Mouse (Mus musculus) midbrain, embryonic 12.5 days (tissue): ENCODE data around the gene Dctpp1. TPM values are rescaled to one million over a fixed set of nuclear protein-coding genes. Genes with fewer than 3 reads are reported as not detected.

Experiments
- ATAC-seq: fragments of 200-750 bp; cut with Nextera tagmentation; 2 replicates; pipeline ENCODE4 v1.8.0; 2017; ENCODE audit warnings: low read depth, moderate TSS enrichment, moderate library complexity; ENCODE audit not compliant: low FRiP score
- H3K27ac ChIP-seq: fragments of 300-500 bp; sonication (generic); replicated peaks from 2 replicates; pipeline ENCODE4 v1.5.1; 2016; ENCODE audit warnings: mild to moderate bottlenecking
- H3K27me3 ChIP-seq: fragments of 300-500 bp; sonication (generic); 2 replicates; pipeline ENCODE4 v1.6.1; 2016; ENCODE audit warnings: mild to moderate bottlenecking
- H3K36me3 ChIP-seq: fragments of 300-500 bp; sonication (generic); 2 replicates; pipeline ENCODE4 v1.6.1; 2016
- H3K4me1 ChIP-seq: fragments of 300-500 bp; sonication (generic); 2 replicates; pipeline ENCODE4 v1.6.1; 2016
- H3K4me2 ChIP-seq: fragments of 300-500 bp; sonication (generic); replicated peaks from 2 replicates; pipeline ENCODE4 v1.6.1; 2016; ENCODE audit warnings: mild to moderate bottlenecking, moderate library complexity
- H3K4me3 ChIP-seq: fragments of 300-500 bp; sonication (generic); 2 replicates; pipeline ENCODE4 v1.5.1; 2016; ENCODE audit warnings: mild to moderate bottlenecking
- H3K9ac ChIP-seq: fragments of 300-500 bp; sonication (generic); replicated peaks from 2 replicates; pipeline ENCODE4 v1.6.1; 2016; ENCODE audit warnings: mild to moderate bottlenecking, moderate library complexity
- H3K9me3 ChIP-seq: fragments of 300-500 bp; sonication (generic); 2 replicates; pipeline ENCODE4 v1.6.1; 2016; ENCODE audit warnings: mild to moderate bottlenecking
- WGBS: fragments of 180-500 bp; shearing (Covaris S2); methylation state at CpG from one replicate; pipeline ENCODE4 v1.1.7; 2016; 5-methylcytosine and 5-hydroxymethylcytosine counted together
- polyA plus RNA-seq: library from polyadenylated mRNA; unstranded; fragments of >200 nt; fragmentation: Nextera tagmentation; extraction: Ambion mirVana; gene quantifications from 2 replicates; pipeline ENCODE4 v1.2.1, GENCODE M21; 2016

Dctpp1 gene
- polyA plus RNA-seq, 1 experiment from 2014 or later = 174 TPM

GRCm38 (mm10) chr7:127213485-127213884 is 47.0 kb downstream of the Dctpp1 start:
- peaks cover 7% of the 10 kb centered on the region for H3K4me1 ChIP-seq
- no peak overlapping the region for H3K4me3 ChIP-seq
- 36% methylated on average over 7 of the region's 7 CpGs for WGBS
- H3K27ac ChIP-seq = no peak overlapping the region
- no peaks in the 10 kb centered on the region for H3K36me3 ChIP-seq
- no peak overlapping the region for H3K9ac ChIP-seq
- no peak for ATAC-seq
- no peak overlapping the region for H3K4me2 ChIP-seq
- H3K27me3 ChIP-seq = peaks cover 18% of the 10 kb centered on the region
- H3K9me3 ChIP-seq = no peaks in the 10 kb centered on the region

DNA sequence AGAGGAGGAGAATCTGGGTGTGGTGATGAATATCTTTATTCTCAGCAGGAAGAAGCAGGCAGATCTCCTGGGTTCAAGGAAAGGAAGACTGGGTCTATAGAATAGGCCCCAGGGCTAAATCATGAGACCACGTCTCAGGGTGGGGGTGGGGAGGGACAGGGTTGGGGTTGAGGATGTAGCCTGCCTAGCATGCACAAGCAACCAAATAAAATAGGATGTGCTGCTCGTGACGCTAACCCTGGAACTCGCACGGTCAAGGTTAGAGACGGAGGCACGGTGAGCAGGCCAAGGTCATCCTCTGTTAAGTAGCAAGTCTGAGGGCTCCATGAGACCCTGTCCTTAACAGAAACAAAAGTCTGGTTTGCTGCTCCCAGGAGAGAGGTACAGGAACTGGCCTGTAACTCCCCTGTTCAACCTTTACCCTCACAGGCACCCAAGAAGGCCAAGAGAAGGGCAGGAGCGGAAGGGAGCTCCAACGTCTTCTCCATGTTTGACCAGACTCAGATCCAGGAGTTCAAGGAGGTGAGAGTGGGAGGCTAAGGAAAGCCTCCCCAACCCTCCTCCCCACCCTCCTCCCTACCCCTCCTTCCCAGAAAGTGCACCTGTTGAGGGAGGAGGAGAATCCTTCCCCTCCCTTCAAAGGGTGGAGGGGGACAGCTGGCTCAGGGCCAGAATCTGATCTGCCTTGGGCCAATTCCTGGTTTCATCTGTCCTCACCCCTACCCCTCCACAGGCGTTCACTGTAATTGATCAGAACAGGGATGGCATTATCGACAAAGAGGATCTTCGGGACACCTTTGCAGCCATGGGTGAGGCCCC is 47.9 kb downstream of the Dctpp1 start:
- Histone ChIP-seq H3K27ac (no peak overlapping the region), H3K9ac (no peak overlapping the region), H3K27me3 (peaks cover 18% of the 10 kb centered on the region), H3K9me3 (no peaks in the 10 kb centered on the region), H3K36me3 (no peaks in the 10 kb centered on the region), H3K4me1 (peaks cover 7% of the 10 kb centered on the region), H3K4me3 (no peak overlapping the region), H3K4me2 (no peak overlapping the region)
- 91% methylated on average over 12 of the region's 12 CpGs for WGBS
- no peak for ATAC-seq

DNA sequence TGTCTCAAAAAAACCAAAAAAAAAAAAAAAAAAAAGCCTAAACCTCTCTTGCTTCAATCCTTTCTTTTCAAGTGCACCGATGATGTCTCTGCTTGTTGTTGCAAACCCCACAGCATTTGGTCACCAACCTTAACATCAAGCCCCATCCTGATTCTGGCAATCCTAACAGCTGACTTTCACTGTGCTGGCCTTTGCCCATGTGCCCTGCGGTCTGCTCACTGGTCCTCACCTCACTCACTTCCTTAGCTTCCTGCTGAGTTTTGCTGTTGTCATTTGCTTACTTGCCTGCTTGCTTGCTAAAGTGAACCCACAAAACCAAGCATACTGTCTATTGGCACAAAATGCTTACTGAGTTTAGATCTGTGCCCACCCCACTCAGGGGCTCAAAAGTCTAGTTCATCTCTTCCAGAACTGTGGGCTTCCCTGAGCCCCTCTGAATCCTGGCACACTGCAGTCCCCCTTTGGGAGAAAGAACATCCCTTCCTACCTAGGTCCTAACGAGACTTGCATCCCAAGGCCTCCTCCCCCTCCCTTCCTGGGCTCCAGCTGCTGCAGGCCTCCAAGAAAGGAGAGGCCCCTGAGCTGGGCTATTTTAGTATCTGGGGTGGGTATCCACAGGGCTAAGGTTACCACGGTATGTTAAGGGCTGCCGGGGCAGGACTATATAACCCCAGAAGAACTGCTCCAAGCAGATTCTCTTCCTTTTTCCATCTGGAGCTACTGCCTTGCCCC is 49.3 kb downstream of the Dctpp1 start:
- H3K27ac ChIP-seq = no peak overlapping the region
- no peak overlapping the region for H3K9ac ChIP-seq
- peaks cover 18% of the 10 kb centered on the region for H3K27me3 ChIP-seq
- H3K4me2 ChIP-seq = no peak overlapping the region
- peaks cover 18% of the 10 kb centered on the region for H3K4me1 ChIP-seq
- no peaks in the 10 kb centered on the region for H3K9me3 ChIP-seq
- WGBS = 76% methylated on average over 5 of the region's 5 CpGs
- no peaks in the 10 kb centered on the region for H3K36me3 ChIP-seq
- H3K4me3 ChIP-seq = no peak overlapping the region
- no peak for ATAC-seq

DNA sequence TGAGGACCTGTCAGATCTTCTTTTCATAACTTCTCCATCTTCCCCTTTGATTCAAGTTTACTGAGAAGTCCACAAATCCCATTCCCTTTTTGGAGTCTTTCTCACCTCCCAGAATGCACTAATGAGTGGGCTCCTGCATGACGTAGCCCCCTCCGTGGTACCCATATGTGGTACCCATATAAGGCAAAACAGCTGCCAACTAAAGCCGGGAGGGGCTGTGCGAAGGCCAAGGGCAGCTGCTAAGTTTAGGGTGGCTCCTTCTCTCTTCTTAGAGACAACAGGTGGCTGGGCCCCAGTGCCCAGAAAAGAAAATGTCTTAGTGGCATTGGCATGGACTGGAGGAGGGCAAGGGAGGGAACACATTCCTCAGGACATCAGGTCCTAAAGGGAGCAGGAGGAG is 50.2 kb downstream of the Dctpp1 start:
- H3K4me1 ChIP-seq = peaks cover 24% of the 10 kb centered on the region
- no peak overlapping the region for H3K4me2 ChIP-seq
- 92% methylated on average over 4 of the region's 4 CpGs for WGBS
- peaks cover 16% of the 10 kb centered on the region for H3K27me3 ChIP-seq
- H3K9me3 ChIP-seq = no peaks in the 10 kb centered on the region
- no peak overlapping the region for H3K4me3 ChIP-seq
- H3K36me3 ChIP-seq = 0 out of 2 replicates have a peak, but pooled peaks cover 3% of the 10 kb centered on the region
- no peak overlapping the region for H3K9ac ChIP-seq
- ATAC-seq = no peak
- no peak overlapping the region for H3K27ac ChIP-seq

- Histone ChIP-seq H3K4me2 (peak overlapping the region; percentile 64), H3K9me3 (no peaks in the 10 kb centered on the region), H3K27ac (peak overlapping the region; percentile 84), H3K9ac (peak overlapping the region; percentile 35; the same call in 1 of the 2 replicates), H3K27me3 (peaks cover 13% of the 10 kb centered on the region), H3K36me3 (0 out of 2 replicates have a peak, but pooled peaks cover 7% of the 10 kb centered on the region), H3K4me3 (no peak overlapping the region), H3K4me1 (peaks cover 28% of the 10 kb centered on the region)
- WGBS = 81% methylated on average over 5 of the region's 5 CpGs
- no peak for ATAC-seq
Observed at GRCm38 (mm10) chr7:127209851-127210250, 50.7 kb downstream of the Dctpp1 start.

DNA sequence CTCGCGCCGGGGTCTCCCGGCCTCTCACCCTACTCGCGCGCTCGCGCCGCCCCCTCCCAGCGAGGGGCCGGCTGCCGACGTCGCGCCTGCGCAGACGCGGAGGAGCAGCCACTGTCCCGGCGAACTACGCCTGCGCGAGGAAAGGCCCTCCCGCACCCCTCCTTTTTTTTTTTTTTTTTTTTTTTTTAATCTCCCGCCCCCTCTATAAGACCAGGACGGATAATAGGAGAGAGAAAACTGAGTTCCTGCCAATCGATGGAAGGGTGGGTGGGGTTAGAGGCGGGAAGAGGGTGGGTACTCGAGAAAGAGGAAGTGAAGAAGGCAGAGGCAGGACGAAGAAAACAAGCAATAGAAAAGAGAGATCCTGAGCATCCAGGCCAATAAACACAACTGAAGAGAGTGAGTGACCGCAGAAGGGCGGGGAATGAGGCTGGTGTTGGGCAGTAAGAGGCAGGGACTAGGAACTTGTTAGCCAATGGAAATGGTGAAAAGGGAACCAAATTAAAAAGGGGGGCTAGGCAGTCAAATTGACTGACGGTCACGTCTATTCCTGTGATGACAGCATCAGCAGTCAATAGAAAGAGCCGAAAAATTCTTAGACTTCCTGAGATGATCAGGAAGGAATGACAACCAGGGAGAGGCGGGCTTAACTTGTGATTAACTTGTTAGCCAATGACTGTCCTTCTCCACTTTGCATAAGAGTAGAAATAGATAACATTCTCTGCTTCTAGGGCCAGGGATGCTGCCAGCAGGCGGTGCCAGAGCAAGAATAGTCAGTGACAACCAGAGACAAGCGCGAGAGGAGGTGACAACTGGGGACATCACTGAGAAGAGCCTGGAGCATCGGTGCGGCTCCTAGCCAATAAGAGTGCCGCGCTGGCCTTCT is 51.7 kb downstream of the Dctpp1 start, which contains the start of gene Mylpf:
Gene Mylpf (plus strand): TSS at position 338 of the 886 bp plus-strand sequence.
- H3K4me2 ChIP-seq = peak within 1 kb of the TSS; percentile 88
- H3K9me3 ChIP-seq = no peaks in the 10 kb centered on the region
- H3K9ac ChIP-seq = peak within 1 kb of the TSS; percentile 89
- WGBS = under 1% methylated on average over 37 of the region's 44 CpGs
- peak within 1 kb of the TSS; percentile 74 for H3K4me3 ChIP-seq
- ATAC-seq = peak; percentile 94
- H3K4me1 ChIP-seq = peaks cover 29% of the 10 kb centered on the region
- peaks cover 2% of the 10 kb centered on the region for H3K27me3 ChIP-seq
- H3K27ac ChIP-seq = peak within 1 kb of the TSS; percentile 84
- H3K36me3 ChIP-seq = peaks cover 9% of the 10 kb centered on the region; the same call in 1 of the 2 replicates

GRCm38 (mm10) chr7:127208295-127208552 is 52.3 kb downstream of the Dctpp1 start, which contains the start of gene Tbc1d10b:
Gene Tbc1d10b (minus strand): TSS chr7:127208468.
- H3K27ac ChIP-seq = peak within 1 kb of the TSS; percentile 84
- under 1% methylated on average over 22 of the region's 44 CpGs for WGBS
- peak within 1 kb of the TSS; percentile 74 for H3K4me3 ChIP-seq

DNA sequence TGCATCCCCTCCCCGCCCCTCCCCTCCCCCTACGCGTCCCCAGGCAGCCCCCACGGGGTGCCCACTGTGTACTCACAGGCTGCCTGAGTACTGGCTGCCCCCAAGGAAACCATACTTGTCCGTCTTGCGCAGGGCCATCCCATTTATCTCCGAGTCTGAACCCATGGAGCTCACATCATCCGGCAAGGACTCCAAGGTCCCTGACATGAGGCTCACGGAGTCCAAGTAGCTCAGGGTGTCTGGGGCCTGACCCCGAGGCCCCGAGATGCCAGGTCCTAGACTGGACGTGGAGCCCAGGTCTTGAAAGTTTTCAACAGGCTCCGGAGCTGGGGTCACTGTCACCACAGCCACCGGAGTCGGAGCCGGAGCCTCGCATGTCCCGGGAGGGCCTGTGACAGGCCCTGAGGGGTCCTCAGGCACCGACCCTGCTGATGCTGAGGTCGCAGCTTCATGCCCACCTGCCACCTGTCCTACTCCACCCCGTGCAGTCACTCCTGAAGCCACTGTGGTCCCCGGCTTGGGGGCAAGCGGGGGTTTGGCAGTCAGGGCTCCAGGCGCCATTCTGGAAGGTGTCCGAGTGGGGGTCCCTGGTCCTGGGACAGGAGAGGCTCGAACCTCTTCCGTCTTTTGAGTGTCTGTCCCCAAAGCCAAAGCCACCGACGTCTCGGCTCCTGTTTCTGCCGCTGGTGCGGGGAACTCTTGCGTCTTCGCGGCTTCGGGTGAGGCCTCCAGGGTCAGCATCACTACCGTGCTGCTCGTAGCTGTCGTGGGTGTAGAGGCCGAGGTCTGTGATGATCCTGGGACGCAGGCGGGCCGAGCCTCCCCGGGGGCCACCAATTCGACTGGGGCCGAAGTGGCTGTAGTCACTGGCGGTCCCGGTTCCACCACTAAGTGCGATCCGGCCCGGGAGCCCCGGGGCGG is 52.9 kb downstream of the Dctpp1 start:
- Histone ChIP-seq H3K9me3 (no peaks in the 10 kb centered on the region), H3K27me3 (no peaks in the 10 kb centered on the region), H3K27ac (peak overlapping the region; percentile 80), H3K36me3 (peaks cover 21% of the 10 kb centered on the region), H3K4me3 (peak overlapping the region; percentile 74), H3K4me1 (peaks cover 29% of the 10 kb centered on the region), H3K4me2 (peak overlapping the region; percentile 88), H3K9ac (peak overlapping the region; percentile 89)
- under 1% methylated on average over 53 of the region's 53 CpGs for WGBS
- peak; percentile 9 for ATAC-seq

More at GRCm38 (mm10) chr7:127208295-127208552, 52.3 kb downstream of the Dctpp1 start, which contains the start of gene Tbc1d10b:
- Histone ChIP-seq H3K27me3 (no peaks in the 10 kb centered on the region), H3K4me1 (peaks cover 29% of the 10 kb centered on the region), H3K4me2 (peak within 1 kb of the TSS; percentile 88), H3K9me3 (no peaks in the 10 kb centered on the region), H3K36me3 (peaks cover 15% of the 10 kb centered on the region), H3K9ac (peak within 1 kb of the TSS; percentile 89)
- peak; percentile 56 for ATAC-seq
